Mouse (Mus musculus): ENCODE measurements at regions not wholly inside any gene's neighbourhood (a gene's known extent, or its start where the extent isn't known, plus 50 kb on each side); places are given as distances from the start of the nearest gene placed in this dataset.

GRCm38 (mm10) chr3:40403402-40403801 is 127.7 kb upstream of the Intu start:
- no peak for TF ChIP-seq CTCF (IDR thresholded peaks at IDR 0.05; ENCODE audit: borderline replicate concordance, insufficient read depth, low read depth, low read length)
- no peak for TF ChIP-seq POLR2A (IDR thresholded peaks at IDR 0.05; ENCODE audit: borderline replicate concordance, insufficient read depth, low read length)
